Mouse (Mus musculus) mouse embryonic stem cell (cell line): ENCODE measurements around the gene Cyp2g1.
"Not testable (repeated sequence)": the region's sequence is repeated elsewhere in the genome, so short reads cannot be mapped to it uniquely, and the experiment has no call there.

Experiments
- in situ Hi-C, 2 experiments: fragments of 300-500 bp; cut with MboI; formaldehyde crosslinking; loops; 1 replicate in 1 of 2; 3 replicates in 1 of 2; pipeline ENCODE4 v1.14.3; 2019 to 2020; ENCODE audit warnings: low sequenced_read_pairs in 2 of 2, low pct_unique_long_range_greater_than_20kb in 1 of 2, mixed read lengths in 1 of 2; ENCODE audit not compliant: unreplicated experiment in 1 of 2

Cyp2g1 gene

GRCm38 (mm10) chr7:26808592-26808991 lies at the start of gene Cyp2g1:
Gene Cyp2g1 (plus strand): TSS chr7:26808892.
- in situ Hi-C loops = no loop called here

GRCm38 (mm10) chr7:26767084-26767483 lies 41.6 kb upstream of the Cyp2g1 start:
- in situ Hi-C loops = no loop called here

DNA sequence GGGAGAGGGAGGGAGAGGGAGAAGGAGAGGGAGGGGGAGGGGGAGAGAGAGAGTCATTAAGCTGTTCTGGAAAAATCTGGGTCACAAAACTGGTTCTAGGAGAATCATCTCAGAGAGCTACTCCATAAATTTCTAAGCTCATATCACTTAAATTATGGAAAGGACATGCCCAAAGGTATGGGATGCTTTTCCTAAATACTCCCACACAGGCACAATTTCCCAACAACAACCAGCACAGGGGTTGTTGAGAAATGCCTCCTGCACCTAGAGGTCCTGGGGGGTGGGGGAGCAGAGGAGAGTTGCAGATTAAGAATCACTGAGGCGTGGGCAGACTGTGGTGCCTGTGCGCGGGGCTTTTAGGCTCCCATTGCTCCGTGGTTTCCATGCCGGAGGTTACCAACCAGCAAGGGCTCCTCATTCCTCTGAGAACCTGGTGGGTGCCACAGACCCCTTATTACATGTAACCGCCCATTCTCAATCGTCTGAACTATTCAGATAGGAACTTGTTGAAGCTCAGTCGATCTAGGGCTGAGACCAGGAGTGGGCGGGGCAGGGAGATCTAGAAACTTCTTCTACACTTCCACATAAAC lies 38.7 kb upstream of the Cyp2g1 start:
- in situ Hi-C loops = loop anchor here (10.0 kb wide), 2 partner anchors 355 to 365 kb away; no protein-coding TSS in a partner anchor

GRCm38 (mm10) chr7:26772866-26773586 lies 35.7 kb upstream of the Cyp2g1 start:
- in situ Hi-C loops = loop anchor here (10.0 kb wide), 2 partner anchors 352 to 362 kb away; no protein-coding TSS in a partner anchor

DNA sequence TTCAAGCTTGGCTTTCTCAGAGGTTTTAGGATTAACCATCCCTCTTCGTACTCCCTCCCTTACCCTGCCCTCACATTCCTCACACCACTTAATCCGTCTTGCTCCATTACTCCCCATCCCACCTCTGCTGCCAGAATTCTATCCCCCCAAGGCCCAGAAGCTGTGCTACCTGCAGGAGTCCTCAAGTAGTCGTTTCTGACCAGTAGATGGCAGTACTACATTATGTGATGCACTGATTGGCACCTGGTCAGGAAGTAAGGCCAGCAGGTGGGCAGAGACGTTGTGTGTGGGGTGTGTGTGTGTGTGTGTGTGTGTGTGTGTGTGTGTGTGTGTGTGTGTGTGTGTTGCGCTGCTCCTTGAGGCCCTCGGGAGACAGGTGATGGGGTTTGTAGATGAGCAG lies 32.8 kb upstream of the Cyp2g1 start:
- in situ Hi-C loops = loop anchor here (10.0 to 25.0 kb wide), 3 partner anchors 349 to 486 kb away; partner anchors contain the start of gene Numbl (in 1 of the 2)

DNA sequence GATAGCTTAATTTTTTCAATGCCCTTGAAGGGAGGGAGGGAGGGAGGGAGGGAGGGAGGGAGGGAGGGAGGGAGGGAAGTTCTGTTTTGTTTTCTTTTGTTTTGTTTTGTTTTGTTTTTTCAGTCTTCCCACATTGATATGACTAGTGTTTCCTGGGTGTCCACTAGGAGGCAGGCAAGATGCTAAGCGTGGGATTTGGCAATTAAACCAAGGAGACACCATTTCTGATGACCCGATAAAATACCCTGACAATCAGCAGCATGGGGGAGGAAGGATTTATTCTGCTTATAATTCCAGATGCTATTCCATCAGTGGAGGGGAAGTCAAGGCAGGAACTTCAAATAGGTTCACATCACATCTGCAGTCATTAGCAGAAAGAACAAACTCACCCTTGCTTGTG lies 30.9 kb upstream of the Cyp2g1 start:
- in situ Hi-C loops = loop anchor here (10.0 to 25.0 kb wide), 3 partner anchors 347 to 484 kb away; partner anchors contain the start of gene Numbl (in 1 of the 2)

GRCm38 (mm10) chr7:26778474-26778873 lies 30.2 kb upstream of the Cyp2g1 start:
- in situ Hi-C loops = loop anchor here (10.0 to 25.0 kb wide), 3 partner anchors 346 to 484 kb away; partner anchors contain the start of gene Numbl (in 1 of the 2)

DNA sequence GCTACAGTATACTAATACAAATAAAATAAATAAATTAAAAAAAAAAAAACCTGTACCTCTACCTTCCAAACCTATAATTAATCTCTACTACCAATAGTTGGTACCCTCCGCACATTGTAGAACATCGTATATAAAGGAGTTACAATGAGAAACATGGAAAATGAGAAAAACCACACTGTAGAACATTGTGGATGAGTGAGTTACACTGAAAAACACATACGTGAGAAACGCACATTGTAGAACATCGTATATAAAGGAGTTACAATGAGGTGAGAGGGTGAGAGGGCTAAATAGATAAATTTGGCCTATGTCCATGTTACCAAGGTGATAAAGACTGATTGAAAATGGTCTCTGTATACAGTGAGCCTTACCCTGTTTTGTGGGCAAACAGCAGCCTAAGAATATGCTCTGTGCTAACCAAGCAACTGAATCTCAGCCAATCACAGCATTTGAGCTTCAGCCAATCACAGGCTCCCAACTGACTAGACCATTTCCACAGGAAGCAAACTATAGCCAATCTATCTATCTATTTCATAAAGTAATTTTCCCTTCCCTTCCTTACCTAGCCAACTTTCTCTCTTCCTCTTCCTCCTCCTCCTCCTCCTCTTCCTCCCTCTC lies 28.8 kb upstream of the Cyp2g1 start:
- in situ Hi-C loops = loop anchor here (10.0 to 25.0 kb wide), 3 partner anchors 345 to 482 kb away; partner anchors contain the start of gene Numbl (in 1 of the 2)

- in situ Hi-C loops = loop anchor here in 1 of 2 experiments (25.0 kb wide), 1 partner anchor 482 kb away; the partner anchor contains the start of gene Numbl
Observed at GRCm38 (mm10) chr7:26780510-26780909, 28.2 kb upstream of the Cyp2g1 start.

- in situ Hi-C loops = loop anchor here in 1 of 2 experiments (25.0 kb wide), 1 partner anchor 481 kb away; the partner anchor contains the start of gene Numbl
Observed at GRCm38 (mm10) chr7:26780998-26781766, 27.5 kb upstream of the Cyp2g1 start.

- in situ Hi-C loops = loop anchor here in 1 of 2 experiments (25.0 kb wide), 1 partner anchor 481 kb away; the partner anchor contains the start of gene Numbl
Observed at GRCm38 (mm10) chr7:26781767-26782131, 26.9 kb upstream of the Cyp2g1 start.

GRCm38 (mm10) chr7:26783163-26783562 lies 25.5 kb upstream of the Cyp2g1 start:
- in situ Hi-C loops = loop anchor here in 1 of 2 experiments (25.0 kb wide), 1 partner anchor 479 kb away; the partner anchor contains the start of gene Numbl

DNA sequence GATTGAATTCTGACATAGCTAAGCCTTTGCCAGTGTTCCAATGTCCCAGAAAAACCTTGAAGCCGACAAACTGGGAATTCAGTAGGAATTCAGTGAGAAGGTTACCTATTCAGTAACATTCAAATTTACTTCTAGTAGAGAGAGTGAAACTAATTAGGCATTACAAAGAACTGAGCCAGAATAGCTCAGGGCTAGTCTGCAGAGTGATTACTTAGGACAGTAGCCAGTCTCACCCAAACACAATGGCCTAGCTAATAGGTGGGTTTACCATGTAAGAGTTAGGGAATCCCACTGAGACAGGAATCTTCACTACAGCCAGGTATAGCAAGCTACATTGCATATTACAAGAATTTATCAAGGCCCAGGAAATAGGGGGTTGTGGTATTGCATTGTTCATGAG lies 22.7 kb upstream of the Cyp2g1 start:
- in situ Hi-C loops = loop anchor here in 1 of 2 experiments (25.0 kb wide), 1 partner anchor 476 kb away; the partner anchor contains the start of gene Numbl

GRCm38 (mm10) chr7:26789984-26790383 lies 18.7 kb upstream of the Cyp2g1 start:
- in situ Hi-C loops = loop anchor here in 1 of 2 experiments (25.0 kb wide), 1 partner anchor 472 kb away; the partner anchor contains the start of gene Numbl

- in situ Hi-C loops = no loop called here
Observed at GRCm38 (mm10) chr7:26800104-26800503, 8.6 kb upstream of the Cyp2g1 start.

DNA sequence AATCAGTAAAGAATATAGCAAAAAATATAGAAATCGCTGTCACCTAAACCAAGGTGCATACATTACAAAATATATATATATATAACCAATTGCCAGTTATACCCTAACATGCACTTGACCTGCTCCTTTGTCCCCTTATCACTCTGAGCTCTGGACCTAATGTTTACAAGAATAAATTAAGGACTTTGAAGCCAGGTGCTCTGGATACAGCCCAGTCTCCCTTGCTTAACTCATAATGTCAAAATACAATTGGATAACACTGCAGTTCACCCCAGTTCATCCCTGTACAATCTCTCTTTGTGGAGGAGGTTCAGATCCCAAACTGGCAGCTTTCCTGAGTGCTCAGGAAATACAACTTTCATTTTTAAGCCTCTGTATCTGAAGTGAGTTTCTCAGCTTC lies 7.7 kb upstream of the Cyp2g1 start:
- in situ Hi-C loops = no loop called here

DNA sequence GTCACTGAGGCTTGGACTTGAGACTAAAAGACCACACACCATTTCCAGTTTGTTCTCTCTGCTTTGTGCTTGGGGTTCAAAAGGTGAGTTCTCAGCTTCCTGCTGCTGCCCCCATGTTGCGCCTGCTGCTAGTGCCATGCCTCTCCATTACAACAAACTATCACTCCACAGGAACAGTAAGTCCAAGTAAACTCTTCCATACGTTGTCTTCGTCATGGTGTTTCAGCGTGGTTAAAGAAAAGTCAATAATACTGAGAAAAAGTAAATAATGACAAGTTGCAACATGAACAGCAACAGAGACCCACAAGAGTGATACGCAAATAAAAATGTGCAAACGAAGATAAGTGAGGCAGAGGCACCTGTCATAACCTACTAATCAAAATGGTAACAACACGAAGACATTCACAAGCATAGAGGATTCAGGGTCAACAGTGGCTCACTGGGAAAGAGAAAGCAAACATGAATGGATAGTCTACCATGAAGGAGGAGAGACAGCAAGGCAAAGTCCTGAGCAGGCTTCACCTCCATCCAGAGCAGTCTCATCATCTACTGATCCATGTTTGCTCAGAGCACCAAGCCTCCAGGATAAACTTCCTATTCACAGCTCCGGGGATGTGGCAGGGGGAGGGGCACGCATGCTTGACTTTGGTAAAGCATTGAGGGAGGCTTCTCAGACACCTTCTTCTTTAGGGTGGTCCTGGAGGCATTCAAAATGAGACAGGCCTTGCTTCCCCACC lies 23.0 kb downstream of the Cyp2g1 start:
- in situ Hi-C loops = not testable (repeated sequence)
